Mouse (Mus musculus): ENCODE measurements around the gene Lrfn4. TPM values are rescaled to one million over a fixed set of nuclear protein-coding genes. Genes with fewer than 3 reads are reported as not detected.
A peak's percentile ranks its signal among the peaks of the same experiment; 100 is the strongest.
"Not testable (repeated sequence)": the region's sequence is repeated elsewhere in the genome, so short reads cannot be mapped to it uniquely, and the experiment has no call there.

The Lrfn4 gene
- polyA plus RNA-seq, 1 experiment: 40.8 TPM

DNA sequence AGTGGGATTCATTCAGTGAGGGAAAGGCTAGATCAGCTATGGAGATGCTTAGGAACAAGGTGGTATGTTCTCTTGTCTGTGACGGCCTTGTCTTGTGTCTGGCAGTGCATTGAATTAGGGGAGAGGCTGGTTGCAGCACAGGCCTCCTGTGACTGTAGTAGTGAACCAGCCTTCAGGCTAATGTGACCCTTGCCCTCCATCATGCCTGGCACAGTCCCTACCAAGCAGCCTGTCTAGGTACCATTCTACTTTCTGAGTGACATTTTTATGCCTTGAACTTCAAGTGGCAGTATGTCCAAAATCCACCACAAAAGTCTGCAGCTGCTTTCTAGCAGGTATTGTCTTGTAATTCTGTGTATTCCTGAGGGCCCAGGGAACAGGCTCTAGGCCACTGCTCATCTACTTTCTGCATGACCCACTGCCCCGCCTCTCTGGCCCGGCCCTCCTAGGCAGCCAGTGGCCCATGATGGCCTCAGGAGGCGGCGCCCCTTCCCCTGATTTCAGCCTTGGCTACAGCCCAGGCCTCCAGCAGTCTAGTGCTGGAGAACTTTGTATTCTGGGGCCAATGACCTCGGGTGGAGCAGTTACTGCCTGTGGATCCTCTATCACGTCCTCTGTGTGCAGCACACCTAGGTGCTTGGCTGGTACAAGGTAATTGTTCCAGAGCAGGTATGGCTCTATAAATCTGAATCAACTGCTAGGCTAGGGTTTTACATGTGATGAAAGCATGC, 21.5 kb downstream of the Lrfn4 start:
- H3K4me3 ChIP-seq (ENCODE audit: insufficient read depth, poor library complexity, severe bottlenecking): no peak overlapping the region
- no peak overlapping the region for H3ac ChIP-seq (ENCODE audit: control insufficient read depth, insufficient read length, low read depth)
- no peaks in the 10 kb centered on the region for H3K36me3 ChIP-seq (ENCODE audit: control insufficient read depth, insufficient read depth)
- H3K27me3 ChIP-seq (ENCODE audit: control insufficient read depth, insufficient read depth, insufficient read length): no peaks in the 10 kb centered on the region
- no peaks in the 10 kb centered on the region for H3K79me3 ChIP-seq (ENCODE audit: low read depth)
- no peaks in the 10 kb centered on the region for H3K79me2 ChIP-seq (ENCODE audit: control insufficient read depth, insufficient read depth)
- no peak for TF ChIP-seq CTCF (IDR thresholded peaks at IDR 0.05; ENCODE audit: control insufficient read depth, insufficient read depth, insufficient read length)
- TF ChIP-seq FOSL1 (IDR thresholded peaks at IDR 0.05; ENCODE audit: insufficient read depth, low read length, poor library complexity, severe bottlenecking): no peak
- TF ChIP-seq USF1 (IDR thresholded peaks at IDR 0.05; ENCODE audit: low read depth): no peak
- TF ChIP-seq MYOG (IDR thresholded peaks at IDR 0.05; ENCODE audit: control insufficient read depth, extremely low read depth, insufficient read length): no peak
- no peak for TF ChIP-seq MAX (IDR thresholded peaks at IDR 0.05)
- no peak for TF ChIP-seq CEBPB (IDR thresholded peaks at IDR 0.05; ENCODE audit: low read depth)
- no peak for TF ChIP-seq MYOD1 (IDR thresholded peaks at IDR 0.05; ENCODE audit: control insufficient read depth, insufficient read length, low read depth)

DNA sequence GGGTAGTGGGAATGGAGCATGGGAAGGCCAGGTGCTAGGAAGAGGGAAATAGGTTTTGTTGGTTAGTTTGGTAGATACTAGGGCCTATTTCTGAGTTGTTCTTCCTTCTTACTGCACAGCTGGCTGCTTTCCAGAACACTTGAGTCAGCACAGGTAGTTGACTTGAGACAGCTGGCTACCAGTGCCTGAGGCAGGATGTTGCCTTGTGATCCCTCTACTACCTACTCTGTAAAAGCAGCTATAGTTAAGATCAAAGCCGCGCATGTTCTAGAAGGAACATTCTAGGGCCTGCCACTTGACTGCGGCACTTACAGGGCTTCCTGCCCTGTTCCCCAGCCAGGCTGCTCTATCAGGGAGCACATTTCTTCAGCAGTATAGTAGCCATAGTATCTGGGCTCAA, 25.4 kb downstream of the Lrfn4 start:
- Histone ChIP-seq H3K79me3 (ENCODE audit: low read depth) (no peaks in the 10 kb centered on the region), H3K27me3 (ENCODE audit: control insufficient read depth, insufficient read depth, insufficient read length) (peaks cover 8% of the 10 kb centered on the region), H3K79me2 (ENCODE audit: control insufficient read depth, insufficient read depth) (no peaks in the 10 kb centered on the region), H3K4me3 (ENCODE audit: insufficient read depth, poor library complexity, severe bottlenecking) (no peak overlapping the region), H3ac (ENCODE audit: control insufficient read depth, insufficient read length, low read depth) (no peak overlapping the region), H3K36me3 (ENCODE audit: control insufficient read depth, insufficient read depth) (no peaks in the 10 kb centered on the region)
- no peak for TF ChIP-seq CTCF (IDR thresholded peaks at IDR 0.05; ENCODE audit: control insufficient read depth, insufficient read depth, insufficient read length)
- TF ChIP-seq MAX (IDR thresholded peaks at IDR 0.05): no peak
- TF ChIP-seq USF1 (IDR thresholded peaks at IDR 0.05; ENCODE audit: low read depth): no peak
- TF ChIP-seq FOSL1 (IDR thresholded peaks at IDR 0.05; ENCODE audit: insufficient read depth, low read length, poor library complexity, severe bottlenecking): no peak
- TF ChIP-seq MYOD1 (IDR thresholded peaks at IDR 0.05; ENCODE audit: control insufficient read depth, insufficient read length, low read depth): no peak
- no peak for TF ChIP-seq MYOG (IDR thresholded peaks at IDR 0.05; ENCODE audit: control insufficient read depth, extremely low read depth, insufficient read length)
- no peak for TF ChIP-seq CEBPB (IDR thresholded peaks at IDR 0.05; ENCODE audit: low read depth)

DNA sequence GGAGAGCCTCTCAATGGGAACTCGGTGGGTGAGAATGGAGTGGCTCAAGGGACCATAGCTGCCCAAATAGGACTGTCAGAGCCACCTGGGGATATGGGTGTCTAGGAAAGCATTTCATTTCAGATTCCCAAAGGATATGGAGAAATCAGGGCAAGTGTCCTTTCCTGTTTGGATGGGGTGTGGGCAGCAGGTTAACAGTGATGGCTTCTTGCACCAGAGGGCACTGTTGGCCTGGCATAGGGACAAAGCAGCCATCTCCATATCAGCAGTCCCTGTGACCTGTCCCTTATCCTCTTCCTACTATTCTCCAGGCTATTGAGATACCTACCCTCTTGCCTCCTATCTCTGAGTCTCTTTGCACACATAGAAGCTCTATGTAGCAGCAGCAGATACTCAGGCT, 26.4 kb downstream of the Lrfn4 start:
- H3ac ChIP-seq (ENCODE audit: control insufficient read depth, insufficient read length, low read depth): no peak overlapping the region
- no peaks in the 10 kb centered on the region for H3K36me3 ChIP-seq (ENCODE audit: control insufficient read depth, insufficient read depth)
- no peaks in the 10 kb centered on the region for H3K79me3 ChIP-seq (ENCODE audit: low read depth)
- H3K27me3 ChIP-seq (ENCODE audit: control insufficient read depth, insufficient read depth, insufficient read length): peaks cover 13% of the 10 kb centered on the region
- H3K79me2 ChIP-seq (ENCODE audit: control insufficient read depth, insufficient read depth): no peaks in the 10 kb centered on the region
- no peak overlapping the region for H3K4me3 ChIP-seq (ENCODE audit: insufficient read depth, poor library complexity, severe bottlenecking)
- TF ChIP-seq MAX (IDR thresholded peaks at IDR 0.05) (no peak), FOSL1 (IDR thresholded peaks at IDR 0.05; ENCODE audit: insufficient read depth, low read length, poor library complexity, severe bottlenecking) (no peak), MYOD1 (IDR thresholded peaks at IDR 0.05; ENCODE audit: control insufficient read depth, insufficient read length, low read depth) (no peak), CEBPB (IDR thresholded peaks at IDR 0.05; ENCODE audit: low read depth) (no peak), MYOG (IDR thresholded peaks at IDR 0.05; ENCODE audit: control insufficient read depth, extremely low read depth, insufficient read length) (no peak), CTCF (IDR thresholded peaks at IDR 0.05; ENCODE audit: control insufficient read depth, insufficient read depth, insufficient read length) (peak; percentile 46), USF1 (IDR thresholded peaks at IDR 0.05; ENCODE audit: low read depth) (no peak)

DNA sequence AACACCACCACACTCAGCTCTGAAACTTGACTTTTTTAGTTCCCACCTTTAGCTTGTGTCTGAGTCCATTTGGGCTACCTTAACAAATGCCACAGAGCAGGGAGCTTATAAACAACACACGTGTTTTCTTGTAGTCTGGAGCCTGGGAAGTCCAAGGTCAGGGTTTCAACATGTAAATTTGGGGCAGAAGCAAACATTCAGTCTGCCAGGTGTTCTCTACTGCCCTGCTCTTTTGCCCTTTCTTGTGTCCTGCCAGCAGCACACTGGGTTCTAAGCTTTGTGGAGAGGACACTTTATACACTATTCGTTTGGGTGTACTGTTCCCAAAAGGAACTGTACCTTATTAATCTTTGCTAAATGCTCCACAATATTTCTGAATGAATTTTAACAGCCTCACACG, 27.0 kb downstream of the Lrfn4 start:
- H3K4me3 ChIP-seq (ENCODE audit: insufficient read depth, poor library complexity, severe bottlenecking): no peak overlapping the region
- TF ChIP-seq FOSL1 (IDR thresholded peaks at IDR 0.05; ENCODE audit: insufficient read depth, low read length, poor library complexity, severe bottlenecking) (no peak), MYOD1 (IDR thresholded peaks at IDR 0.05; ENCODE audit: control insufficient read depth, insufficient read length, low read depth) (no peak), CEBPB (IDR thresholded peaks at IDR 0.05; ENCODE audit: low read depth) (no peak), MYOG (IDR thresholded peaks at IDR 0.05; ENCODE audit: control insufficient read depth, extremely low read depth, insufficient read length) (no peak), USF1 (IDR thresholded peaks at IDR 0.05; ENCODE audit: low read depth) (no peak), MAX (IDR thresholded peaks at IDR 0.05) (no peak)
- H3ac ChIP-seq (ENCODE audit: control insufficient read depth, insufficient read length, low read depth): no peak overlapping the region
- H3K27me3 ChIP-seq (ENCODE audit: control insufficient read depth, insufficient read depth, insufficient read length): peaks cover 17% of the 10 kb centered on the region
- no peaks in the 10 kb centered on the region for H3K36me3 ChIP-seq (ENCODE audit: control insufficient read depth, insufficient read depth)
- no peaks in the 10 kb centered on the region for H3K79me3 ChIP-seq (ENCODE audit: low read depth)
- H3K79me2 ChIP-seq (ENCODE audit: control insufficient read depth, insufficient read depth): no peaks in the 10 kb centered on the region

DNA sequence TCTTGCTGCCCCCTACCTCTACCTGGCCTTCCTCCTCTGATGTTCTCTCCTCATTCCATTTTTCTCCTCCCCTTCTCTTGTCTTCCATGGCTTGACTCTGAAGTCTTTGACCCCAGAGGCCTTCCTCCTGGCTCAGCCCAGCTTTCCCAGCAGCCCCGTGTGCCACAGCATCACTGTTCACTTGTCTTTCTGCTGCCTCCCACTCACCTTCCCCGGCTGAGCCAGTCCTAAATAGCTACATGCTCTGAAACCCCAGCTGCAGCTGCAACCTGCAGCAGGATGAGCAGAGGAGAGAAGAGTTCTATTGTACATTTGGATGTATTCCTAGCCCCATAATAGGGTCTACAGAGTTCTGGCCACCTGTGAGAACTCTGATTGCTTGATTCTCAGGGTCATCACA, 28.0 kb downstream of the Lrfn4 start:
- no peak for TF ChIP-seq MAX (IDR thresholded peaks at IDR 0.05)
- TF ChIP-seq FOSL1 (IDR thresholded peaks at IDR 0.05; ENCODE audit: insufficient read depth, low read length, poor library complexity, severe bottlenecking): no peak
- TF ChIP-seq CTCF (IDR thresholded peaks at IDR 0.05; ENCODE audit: control insufficient read depth, insufficient read depth, insufficient read length): no peak
- no peak for TF ChIP-seq MYOG (IDR thresholded peaks at IDR 0.05; ENCODE audit: control insufficient read depth, extremely low read depth, insufficient read length)
- no peak for TF ChIP-seq CEBPB (IDR thresholded peaks at IDR 0.05; ENCODE audit: low read depth)
- no peak for TF ChIP-seq USF1 (IDR thresholded peaks at IDR 0.05; ENCODE audit: low read depth)
- no peak for TF ChIP-seq MYOD1 (IDR thresholded peaks at IDR 0.05; ENCODE audit: control insufficient read depth, insufficient read length, low read depth)
- Histone ChIP-seq H3ac (ENCODE audit: control insufficient read depth, insufficient read length, low read depth) (no peak overlapping the region), H3K79me2 (ENCODE audit: control insufficient read depth, insufficient read depth) (no peaks in the 10 kb centered on the region), H3K79me3 (ENCODE audit: low read depth) (no peaks in the 10 kb centered on the region), H3K4me3 (ENCODE audit: insufficient read depth, poor library complexity, severe bottlenecking) (no peak overlapping the region), H3K36me3 (ENCODE audit: control insufficient read depth, insufficient read depth) (no peaks in the 10 kb centered on the region), H3K27me3 (ENCODE audit: control insufficient read depth, insufficient read depth, insufficient read length) (peaks cover 18% of the 10 kb centered on the region)

DNA sequence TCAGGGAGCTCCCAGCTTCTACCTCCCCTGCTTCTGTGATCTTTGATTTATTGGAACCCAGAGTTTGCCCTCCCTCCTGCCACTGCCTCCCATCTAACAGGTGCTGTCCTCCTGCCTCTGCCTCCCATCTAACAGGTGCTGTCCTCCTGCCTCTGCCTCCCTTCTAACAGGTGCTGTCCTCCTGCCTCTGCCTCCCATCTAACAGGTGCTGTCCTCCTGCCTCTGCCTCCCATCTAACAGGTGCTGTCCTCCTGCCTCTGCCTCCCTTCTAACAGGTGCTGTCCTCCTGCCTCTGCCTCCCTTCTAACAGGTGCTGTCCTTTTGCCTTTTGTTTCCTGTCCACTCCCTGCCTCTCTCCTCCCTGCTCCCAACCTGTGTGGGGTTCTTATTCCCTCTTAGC, 28.7 kb downstream of the Lrfn4 start:
- H3K79me2 ChIP-seq (ENCODE audit: control insufficient read depth, insufficient read depth); H3K4me3 ChIP-seq (ENCODE audit: insufficient read depth, poor library complexity, severe bottlenecking); H3K36me3 ChIP-seq (ENCODE audit: control insufficient read depth, insufficient read depth); H3K79me3 ChIP-seq (ENCODE audit: low read depth); H3ac ChIP-seq (ENCODE audit: control insufficient read depth, insufficient read length, low read depth): not testable (repeated sequence)
- peaks cover 18% of the 10 kb centered on the region for H3K27me3 ChIP-seq (ENCODE audit: control insufficient read depth, insufficient read depth, insufficient read length)

All from C2C12 (cell line).